Mouse (Mus musculus) A20 (cell line): Measurements from ENCODE around the gene Ptprn2.
A peak's percentile ranks its signal among the peaks of the same experiment; 100 is the strongest.

Source experiments
- DNase-seq: peaks from one replicate; pipeline ENCODE4 v3.0.0-alpha.2; 2011; ENCODE audit warnings: low read depth, low spot score

Gene Ptprn2

DNA sequence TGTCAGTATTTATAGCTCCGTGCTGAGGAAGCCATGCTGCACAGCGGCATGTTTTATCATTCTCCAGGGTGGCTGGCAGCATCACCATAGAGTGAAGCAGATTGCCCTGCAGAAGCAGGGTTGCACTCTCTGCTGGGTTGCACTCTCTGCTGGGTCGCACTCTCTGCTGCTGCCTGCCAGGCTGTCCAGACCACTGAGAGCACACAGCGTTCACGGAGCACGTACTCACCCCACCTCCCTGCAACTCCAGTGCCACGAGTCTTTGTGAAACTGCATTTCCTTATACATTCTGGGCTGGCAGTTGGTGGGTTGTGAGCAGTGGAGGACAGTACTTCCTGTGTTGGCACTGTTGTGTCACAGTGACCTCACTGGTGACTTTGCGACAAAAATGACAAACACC is 108.9 kb downstream of the Ptprn2 start:
- no peak for DNase-seq

DNA sequence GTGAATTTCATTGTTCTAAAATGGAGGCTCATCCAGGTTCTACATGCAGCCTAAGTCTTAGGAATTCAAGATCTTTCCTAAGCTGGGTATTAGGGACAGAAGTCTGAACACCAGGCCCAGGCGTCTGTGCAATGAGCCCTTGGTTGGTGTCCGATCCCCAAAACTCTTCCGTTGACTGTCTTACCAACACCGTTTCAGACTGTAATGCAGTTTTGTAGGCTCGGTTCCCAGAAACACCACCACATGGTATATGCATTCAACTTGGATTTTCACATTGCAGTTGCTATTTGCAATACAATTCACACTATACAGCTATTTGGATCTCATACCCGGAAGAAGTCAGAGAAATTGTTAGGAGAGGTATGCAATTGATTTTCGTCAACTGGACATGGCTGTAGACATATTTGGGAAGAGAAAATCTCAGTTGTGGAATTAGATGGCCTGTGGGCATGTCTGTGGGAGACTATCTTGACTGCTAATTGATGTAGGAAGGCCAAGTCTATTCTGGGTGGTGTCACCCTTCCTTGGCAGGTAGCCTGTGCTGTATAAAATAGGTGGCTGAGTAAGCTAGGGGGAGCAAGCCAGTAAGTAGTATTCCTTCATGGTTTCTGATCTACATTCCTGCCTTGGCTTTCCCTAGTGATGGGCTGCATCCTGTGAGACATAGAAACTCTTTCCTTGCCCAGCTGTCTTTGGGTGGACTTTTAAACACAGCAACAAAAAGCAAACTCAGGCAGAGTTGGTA is 109.5 kb downstream of the Ptprn2 start:
- DNase-seq, result no peak

DNA sequence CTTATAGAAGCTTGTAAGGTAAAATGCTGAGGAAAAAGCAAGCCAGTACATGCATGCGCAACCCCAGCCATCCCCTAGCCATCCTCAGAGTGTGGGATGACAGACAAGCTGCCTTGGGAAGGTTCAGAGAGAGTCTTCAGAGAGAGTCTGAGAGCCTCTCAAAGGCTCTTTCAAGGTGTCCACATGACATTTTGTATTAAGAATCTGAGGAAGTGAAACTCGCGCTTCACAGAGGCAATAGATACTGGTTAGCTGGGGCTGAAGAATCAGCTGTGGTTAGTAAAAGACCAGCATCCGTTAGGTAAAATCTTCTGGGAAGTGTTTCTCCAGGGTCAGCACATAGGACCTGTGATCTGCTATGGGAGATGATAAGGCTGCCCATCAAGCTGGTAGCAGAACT is 110.2 kb downstream of the Ptprn2 start:
- peak; percentile 86 for DNase-seq

DNA sequence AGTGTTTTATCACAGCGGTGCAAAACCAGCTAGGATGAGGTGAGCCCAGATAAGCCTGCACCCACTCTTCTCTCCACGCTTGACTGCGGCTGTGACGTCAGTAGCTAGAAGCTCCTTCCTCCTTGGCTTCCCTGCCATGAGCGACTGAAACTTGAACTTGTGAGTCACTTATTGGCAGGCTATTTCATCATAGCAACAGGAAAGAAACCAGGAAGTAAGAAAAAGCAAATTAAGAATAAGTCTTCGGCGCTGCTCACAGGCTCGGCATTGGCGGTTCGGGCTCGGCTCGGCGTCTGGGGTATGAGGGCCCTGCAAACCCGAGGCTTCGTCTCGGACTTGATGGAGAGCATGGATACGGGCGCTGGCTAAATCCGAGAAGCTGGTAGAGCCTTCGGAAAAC is 111.5 kb downstream of the Ptprn2 start:
- peak; percentile 85 for DNase-seq

DNA sequence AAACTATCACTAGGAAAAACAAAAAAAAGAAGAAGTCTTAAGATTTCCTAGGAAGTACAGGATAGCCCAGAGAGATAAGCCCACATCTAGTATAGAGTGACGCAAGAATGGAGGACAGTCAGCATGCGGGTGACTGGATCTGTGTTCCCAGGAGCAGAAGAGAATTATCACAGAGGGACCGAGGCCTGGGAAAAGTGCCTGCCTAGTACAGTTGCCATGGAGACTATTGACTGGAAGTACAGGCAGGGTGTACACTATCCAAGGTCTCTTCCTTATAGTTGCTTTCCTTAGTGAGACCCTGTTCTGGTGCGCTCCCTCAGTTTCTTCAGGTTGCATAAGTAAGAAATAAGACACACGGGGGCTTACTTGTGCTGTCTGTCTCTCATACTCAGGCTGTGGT is 112.2 kb downstream of the Ptprn2 start:
- peak; percentile 23 for DNase-seq

DNA sequence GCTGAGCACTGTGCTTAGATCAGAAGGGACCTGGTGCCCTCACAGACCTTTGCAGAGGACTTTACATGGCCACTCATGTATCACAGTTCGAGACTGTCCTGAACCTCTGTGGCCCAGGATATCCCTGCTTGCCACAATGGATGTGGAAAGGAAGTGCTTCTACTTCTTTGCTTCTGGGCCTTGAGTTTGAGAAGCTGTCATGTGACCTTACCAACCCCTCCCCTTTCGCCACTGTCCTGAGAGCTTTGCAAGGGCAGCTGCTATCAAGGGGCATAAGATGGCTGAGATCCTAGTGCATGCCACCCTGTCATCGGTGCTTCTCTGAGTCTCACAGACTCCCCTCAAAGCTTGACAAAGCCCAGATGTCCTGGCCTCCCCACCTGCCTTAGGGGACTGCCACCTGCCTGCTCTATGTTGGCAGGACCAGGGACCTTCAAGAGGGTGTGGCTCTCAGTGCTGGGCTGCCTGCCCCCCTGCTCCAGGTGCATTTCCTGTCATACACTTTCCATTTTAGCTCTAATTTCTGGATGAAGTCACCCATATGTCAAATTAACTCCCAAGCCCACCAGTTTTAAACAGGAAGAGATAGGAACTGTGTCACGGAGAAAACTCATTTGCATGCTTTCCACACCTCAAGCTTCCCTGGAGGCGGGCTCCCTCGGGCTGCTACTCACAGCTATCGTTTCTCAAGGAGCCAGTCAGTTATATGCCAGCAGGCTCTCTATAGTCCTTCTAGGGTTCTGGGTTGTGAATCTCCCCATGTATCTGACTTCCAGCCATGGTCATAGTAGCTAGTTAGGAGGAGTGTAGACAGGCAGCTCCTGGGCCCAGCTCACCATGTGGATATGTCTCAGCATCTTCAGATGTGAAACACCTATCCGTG is 112.8 kb downstream of the Ptprn2 start:
- DNase-seq, result no peak

DNA sequence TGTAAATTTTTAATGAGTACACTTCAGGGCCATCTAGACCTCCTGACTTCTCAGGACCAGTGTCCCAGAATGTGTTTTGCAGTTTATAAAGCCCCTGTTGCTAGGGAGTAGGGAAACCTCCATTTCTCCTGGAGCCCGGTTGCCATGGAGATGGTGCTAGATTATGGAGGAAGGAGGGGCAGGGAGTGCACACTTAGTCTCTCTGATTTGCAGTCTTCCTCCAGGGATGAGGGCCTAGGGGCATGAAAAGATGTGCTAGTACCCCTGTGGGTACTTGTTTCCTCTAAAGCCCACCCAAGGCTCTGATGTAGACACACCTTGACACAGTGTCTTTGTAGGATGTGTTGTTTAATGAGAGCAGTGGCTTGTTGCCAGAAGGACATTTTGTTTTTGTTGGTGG is 114.0 kb downstream of the Ptprn2 start:
- no peak for DNase-seq

DNA sequence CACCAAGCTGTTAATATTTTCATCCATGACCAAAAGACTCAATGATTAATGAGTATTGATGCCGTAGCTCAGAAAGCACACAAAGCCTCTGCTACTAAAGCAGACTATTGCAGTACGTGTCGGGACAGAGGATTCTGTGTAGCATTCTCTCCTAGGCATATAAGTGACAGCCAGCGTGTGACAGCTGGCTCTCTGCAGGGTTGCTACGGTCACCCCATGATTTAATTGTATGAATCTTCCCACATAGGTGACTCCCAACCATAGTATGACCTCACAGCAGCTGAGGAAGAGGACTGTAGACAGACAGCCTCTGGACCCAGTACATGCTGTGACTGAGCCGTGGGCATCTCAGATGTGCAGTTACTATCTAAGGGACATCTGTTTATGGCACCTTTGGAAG is 114.5 kb downstream of the Ptprn2 start:
- DNase-seq, result no peak

DNA sequence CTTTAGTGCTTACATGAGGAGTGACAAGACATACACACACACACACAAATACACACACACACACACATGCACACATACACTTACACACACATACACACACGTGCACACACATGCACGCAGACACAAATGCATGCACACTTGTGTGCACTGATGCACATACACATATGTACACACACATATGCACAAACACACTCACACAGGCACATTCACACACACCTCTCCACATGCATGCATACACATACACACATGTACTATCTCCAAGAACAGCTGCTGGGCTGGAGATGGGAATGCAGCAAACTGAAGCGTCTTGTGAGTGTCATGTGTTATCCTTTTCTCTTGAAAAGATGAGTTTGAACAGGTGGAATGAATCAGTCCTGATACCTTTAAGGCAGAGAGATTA is 115.9 kb downstream of the Ptprn2 start:
- no peak for DNase-seq

DNA sequence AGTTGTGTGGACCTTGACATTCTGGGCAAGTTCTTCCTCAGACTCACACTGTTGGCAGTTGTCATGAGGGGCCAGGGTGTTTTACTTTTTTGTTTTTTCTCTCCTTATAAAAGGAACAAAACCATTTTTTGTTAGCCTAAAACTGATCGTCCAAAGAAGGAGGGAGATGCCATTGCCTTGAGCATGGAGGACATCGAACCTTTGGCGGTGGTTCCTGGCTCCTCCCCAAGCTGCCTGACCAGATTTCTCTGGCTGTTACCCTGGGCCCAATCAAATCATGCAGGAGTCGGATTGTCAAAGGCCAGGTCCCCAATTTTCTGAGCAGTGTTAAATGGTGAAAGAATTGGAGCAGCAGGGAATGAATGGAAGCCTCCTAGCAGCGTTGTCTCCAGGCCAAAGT is 116.4 kb downstream of the Ptprn2 start:
- no peak for DNase-seq

DNA sequence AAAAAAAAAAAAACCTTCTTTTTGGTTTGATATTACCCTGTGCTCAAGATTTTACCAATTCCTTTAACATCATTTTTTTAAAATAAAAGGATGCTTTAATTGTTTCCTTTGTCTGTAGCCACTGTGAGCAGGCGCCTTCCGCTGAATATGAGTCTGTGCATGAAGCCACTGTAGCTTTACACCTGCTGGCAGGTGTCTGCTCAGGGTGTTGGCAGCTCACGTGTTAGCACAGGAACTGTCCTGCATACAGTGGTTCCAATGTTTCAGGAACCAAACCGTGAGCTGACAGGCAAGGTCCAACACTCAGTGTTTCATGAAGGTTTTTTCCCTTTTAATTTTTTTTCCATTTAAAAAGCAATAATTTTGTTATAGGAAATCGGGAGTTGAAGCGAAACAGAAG is 123.1 kb downstream of the Ptprn2 start:
- DNase-seq, result no peak

DNA sequence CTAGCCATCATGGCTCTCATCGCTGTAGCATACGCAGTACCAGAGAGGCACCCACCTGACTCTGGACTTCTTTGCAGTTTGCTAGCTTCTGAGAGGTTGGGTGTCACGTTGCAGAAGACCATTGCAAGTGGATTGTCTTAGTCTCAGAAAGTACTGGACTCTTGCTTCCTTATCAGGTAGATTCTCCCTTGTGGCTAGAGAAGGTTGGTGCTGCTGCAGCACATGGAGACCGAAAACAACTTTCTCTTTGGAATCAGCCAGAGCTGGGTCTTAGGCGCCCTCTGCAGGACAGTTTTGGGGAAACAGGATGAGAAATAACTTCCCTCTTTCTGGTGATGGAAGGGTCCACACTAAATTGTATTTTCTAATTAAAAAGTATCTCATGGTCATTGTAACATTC is 134.3 kb downstream of the Ptprn2 start:
- peak; percentile 53 for DNase-seq

DNA sequence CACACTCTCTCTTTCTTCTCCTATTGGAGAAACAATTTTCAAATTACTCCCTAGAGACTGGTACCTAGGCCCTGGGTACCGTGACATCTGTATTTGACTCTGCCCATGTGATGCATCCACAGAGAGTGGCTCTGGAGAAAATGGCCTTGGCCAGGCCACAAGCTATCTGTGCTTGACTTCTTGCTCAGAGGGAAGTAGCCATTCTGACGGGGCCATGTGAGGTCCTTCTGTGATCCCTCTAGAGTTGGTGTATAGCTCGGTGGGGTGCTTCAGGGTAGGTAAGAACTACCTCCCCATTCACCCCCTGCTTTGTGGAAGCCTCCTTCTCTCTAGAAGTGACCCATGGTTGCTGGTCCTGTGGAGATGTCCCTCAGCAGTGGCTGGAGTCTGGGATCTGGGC is 134.8 kb downstream of the Ptprn2 start:
- no peak for DNase-seq

DNA sequence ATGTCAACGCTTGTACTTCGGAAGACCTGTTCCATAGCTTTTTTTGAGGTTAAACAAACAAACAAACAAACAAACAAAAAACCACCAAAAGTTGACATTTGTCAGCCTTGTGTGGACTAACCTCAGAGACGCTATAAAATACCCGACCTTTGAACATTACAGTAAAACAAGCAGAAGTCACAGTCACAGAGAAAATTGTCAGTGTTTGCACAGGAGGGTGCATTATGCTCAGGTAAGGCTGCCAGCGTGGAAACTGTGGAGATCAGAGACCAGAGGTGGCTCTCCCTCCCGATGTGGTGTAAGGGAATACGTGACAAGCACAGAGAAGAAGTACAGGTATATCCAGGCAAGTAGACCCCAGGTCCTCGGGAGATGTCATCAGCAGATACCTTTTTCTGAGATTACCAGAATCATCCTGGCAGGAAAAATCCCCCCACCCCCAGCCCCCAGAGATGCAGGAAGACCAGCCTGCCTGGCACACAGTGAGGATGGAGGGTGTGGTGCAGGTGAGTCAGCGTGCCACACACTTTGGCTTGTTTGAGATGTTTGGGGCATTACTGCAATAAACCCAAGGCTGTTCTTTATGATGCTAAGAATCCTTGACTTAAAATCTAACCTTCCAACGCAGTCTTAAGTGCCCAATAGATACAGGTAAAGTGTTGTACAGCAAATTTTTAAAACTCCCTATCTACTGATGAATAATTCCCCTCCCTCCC is 136.0 kb downstream of the Ptprn2 start:
- no peak for DNase-seq

DNA sequence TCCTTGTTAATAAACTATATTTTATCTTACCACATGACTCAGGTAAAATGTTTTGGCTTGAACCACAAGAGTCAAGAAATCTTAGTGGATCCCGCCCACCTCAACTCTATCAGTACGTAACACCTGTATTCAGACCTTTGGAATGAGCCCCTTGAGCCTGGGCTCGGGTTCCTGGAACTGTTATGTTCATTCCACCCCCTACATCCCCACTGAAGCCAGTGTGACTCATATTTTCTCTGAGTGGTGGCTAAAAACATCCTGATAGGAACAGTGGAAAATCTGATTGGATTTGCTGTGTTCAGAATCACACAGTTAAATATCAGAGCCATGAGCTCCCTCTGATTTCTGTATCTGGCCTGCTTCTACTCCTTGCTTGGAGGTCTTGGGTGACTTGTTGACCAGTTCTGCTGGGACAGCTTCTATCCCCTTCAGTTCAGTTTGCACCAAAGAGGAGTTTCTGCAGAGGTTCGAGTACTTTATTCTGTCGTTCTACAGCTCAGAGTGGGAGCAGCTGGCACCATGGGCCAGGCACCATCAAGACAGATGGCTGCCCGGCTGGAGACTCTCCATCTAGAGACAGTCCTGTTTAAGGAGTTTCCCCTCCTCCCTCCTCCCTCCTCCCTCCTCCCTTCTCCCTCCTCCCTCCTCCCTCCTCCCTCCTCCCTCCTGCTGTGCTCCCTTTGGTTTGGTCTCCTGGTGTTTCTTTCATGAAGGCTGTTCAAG is 137.3 kb downstream of the Ptprn2 start:
- no peak for DNase-seq

DNA sequence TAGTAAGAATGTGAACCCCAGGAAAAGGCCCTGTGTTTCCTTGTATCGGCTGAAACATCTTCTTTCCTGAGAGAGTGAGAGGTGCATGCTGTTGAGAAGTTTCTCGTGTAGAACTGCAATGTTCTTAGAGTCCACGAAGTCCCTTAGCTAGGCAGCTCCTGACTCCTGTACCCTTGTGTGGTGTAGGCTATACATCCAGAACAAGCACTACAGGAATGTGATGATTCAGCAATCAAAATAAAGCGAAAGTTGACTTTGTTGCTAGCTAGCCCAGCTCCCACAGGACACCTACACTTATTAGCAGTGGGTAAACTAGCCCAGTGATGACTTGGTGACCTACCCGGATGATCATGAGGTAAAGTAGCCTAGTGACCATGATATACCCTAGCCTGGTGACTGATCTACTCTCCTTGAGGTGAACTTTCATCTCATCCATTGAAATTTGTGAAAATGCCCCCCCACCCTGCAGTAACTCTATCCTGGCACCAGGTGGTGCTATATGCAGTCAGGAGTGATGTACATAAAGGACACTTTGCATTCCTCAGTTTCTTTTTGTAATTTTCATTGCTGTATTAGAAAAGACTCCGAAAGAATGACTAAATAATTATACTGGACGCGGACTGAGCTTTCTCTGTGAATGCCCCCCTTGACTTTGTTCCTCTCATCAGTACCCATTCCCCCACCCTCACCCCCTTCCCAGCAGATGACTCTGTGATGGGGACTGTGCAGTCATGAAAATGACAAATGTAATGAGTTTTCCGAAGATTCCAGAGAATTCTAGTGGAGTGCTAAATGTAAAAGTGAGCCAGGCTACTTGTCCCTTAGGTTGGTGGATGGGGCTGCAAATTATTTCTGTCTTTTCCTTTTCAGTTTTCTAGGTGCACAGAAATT is 140.1 kb downstream of the Ptprn2 start:
- DNase-seq, result peak; percentile 48

DNA sequence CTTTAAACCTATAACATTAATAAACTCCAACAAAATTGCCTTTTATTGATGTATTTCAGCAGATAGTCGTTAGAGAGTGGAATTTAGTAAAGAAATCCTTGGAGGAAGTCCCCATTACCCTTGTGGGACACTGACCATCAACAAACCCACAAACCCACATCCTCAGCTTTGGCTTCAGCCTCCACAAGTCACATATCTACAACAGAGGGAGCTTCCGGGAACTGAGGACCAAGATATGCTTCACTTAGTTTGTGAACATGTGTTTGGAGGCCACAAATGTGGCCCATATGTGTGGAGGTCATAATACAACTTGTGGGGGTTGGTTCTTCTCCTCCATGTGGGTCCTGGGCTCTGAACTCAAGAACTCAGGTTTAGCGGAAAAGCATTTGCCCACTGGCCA is 143.5 kb downstream of the Ptprn2 start:
- DNase-seq, result no peak

DNA sequence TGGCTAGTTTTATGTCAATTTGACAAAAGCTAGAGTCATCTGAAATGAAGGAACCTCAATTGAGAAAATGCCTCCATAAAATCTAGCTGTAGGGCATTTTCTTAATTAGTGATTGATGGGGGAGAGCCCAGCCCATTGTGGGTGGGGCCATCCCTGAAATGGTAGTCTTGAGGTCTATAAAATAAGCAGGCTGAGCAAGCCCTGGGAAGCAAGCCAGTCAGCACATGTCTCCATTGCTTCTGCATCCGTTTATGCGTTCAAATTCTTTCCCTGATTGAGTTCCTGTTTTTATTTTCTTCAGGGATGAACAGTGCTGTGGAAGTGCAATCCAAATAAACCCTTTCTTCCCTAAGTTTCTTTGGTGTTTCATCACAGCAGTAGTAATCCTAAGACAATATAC is 152.0 kb downstream of the Ptprn2 start:
- no peak for DNase-seq

DNA sequence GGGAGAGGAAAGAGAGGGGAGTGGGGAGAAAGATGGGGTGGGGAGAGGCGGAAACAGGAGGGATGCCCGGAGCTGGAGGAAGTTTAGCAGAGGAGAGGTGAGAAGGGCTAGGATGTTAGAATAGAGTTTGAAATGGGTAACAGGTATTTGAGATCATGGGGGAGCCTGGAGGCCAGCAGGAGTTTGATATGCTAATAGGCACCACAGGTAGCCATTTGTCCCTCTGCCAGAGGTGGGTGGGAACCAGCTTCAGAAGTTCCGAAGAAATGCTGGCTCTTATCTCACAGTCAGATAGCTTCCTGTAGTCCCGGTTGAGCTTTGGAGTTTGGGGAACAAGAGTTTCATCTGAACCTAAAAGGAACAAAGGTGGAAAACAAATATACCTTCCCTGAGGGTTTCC is 155.4 kb downstream of the Ptprn2 start:
- no peak for DNase-seq

DNA sequence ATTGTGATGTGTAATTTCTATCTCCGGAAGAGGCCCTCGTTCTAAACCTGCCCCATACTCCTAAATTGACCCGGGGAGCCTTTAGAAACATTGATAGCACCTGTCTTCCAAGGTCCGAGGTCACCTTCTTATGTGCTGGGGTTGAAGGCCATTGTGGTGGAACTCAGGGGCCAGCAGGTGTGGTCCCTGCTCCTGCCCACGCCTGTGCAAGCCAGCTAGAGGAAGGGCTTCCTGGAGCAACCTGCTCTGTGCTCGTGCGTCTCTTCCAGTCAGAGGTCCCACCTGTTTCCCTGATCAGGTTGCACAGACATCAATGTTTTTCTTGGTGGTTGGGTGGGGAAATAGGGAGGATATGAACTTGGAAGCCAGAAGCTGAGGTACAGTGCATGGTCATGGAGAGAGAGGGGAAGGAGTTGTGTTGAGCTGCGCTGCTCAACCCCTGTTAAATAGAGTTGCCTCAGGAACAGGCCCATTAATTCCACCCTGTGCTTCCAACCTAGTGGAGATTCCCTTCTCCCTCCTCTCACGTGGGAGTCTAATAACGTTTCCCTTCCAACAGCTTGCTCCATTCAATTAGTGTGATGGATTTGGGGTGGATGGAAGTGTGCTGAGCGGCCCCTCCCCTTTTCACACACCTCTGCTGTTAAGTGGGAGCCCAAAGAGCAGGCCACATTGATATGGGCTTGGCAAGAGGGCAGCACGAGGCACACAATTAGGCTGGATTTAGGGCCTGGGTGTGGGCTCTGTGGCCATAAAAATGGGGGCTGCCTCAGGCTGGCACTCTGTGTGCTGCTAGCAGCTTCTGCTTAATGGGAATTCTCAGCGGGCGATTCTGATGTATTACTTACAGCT is 156.0 kb downstream of the Ptprn2 start:
- DNase-seq, result no peak
